Mouse (Mus musculus) intestine, postnatal 0 days (tissue): ENCODE results near the gene Ccnd1. TPM values are rescaled to one million over a fixed set of nuclear protein-coding genes. Genes with fewer than 3 reads are reported as not detected.
A peak's percentile ranks its signal among the peaks of the same experiment; 100 is the strongest.

Experiments
- ATAC-seq: fragments of 200-750 bp; cut with Nextera tagmentation; 2 replicates; pipeline ENCODE4 v1.8.0; 2017; ENCODE audit warnings: mild to moderate bottlenecking, moderate TSS enrichment, moderate library complexity
- H3K27ac ChIP-seq: fragments of 300-500 bp; sonication (generic); 2 replicates; pipeline ENCODE4 v1.5.1; 2014; ENCODE audit warnings: mild to moderate bottlenecking, low read depth, low read length, moderate library complexity
- H3K27me3 ChIP-seq: fragments of 300-500 bp; sonication (generic); replicated peaks from 2 replicates; pipeline ENCODE4 v1.6.1; 2014; ENCODE audit warnings: low read length, mixed read lengths; ENCODE audit not compliant: control insufficient read depth, insufficient read depth
- H3K36me3 ChIP-seq: fragments of 300-500 bp; sonication (generic); 2 replicates; pipeline ENCODE4 v1.6.1; 2014; ENCODE audit warnings: mild to moderate bottlenecking, moderate library complexity; ENCODE audit not compliant: control insufficient read depth, insufficient read depth
- H3K4me1 ChIP-seq: fragments of 300-500 bp; sonication (generic); replicated peaks from 2 replicates; pipeline ENCODE4 v1.6.1; 2014; ENCODE audit warnings: antibody characterized with exemption, low read length, mixed read lengths; ENCODE audit not compliant: control insufficient read depth, insufficient read depth
- H3K4me2 ChIP-seq: fragments of 300-500 bp; sonication (generic); replicated peaks from 2 replicates; pipeline ENCODE4 v1.6.1; 2014; ENCODE audit warnings: low read depth, mild to moderate bottlenecking, moderate library complexity
- H3K4me3 ChIP-seq: fragments of 300-500 bp; sonication (generic); 2 replicates; pipeline ENCODE4 v1.5.1; 2014; ENCODE audit warnings: low read depth, low read length
- H3K9ac ChIP-seq: fragments of 300-500 bp; sonication (generic); 2 replicates; pipeline ENCODE4 v1.6.1; 2014; ENCODE audit warnings: mild to moderate bottlenecking, low read depth, low read length
- H3K9me3 ChIP-seq: fragments of 300-500 bp; sonication (generic); 2 replicates; pipeline ENCODE4 v1.6.1; 2016; ENCODE audit warnings: mixed run types; ENCODE audit not compliant: control insufficient read depth
- CTCF ChIP-seq: sonication (generic); IDR thresholded peaks from 2 replicates; pipeline ENCODE4 v1.5.1; 2016; ENCODE audit warnings: low read depth, mild to moderate bottlenecking, control low read depth, antibody characterized with exemption, moderate library complexity
- WGBS: fragments of 180-500 bp; shearing (Covaris S2); extraction: QIAGEN DNeasy Blood & Tissue Kit; methylation state at CpG from one replicate; pipeline ENCODE4 v1.1.7; 2014; 5-methylcytosine and 5-hydroxymethylcytosine counted together
- polyA plus RNA-seq: library from polyadenylated mRNA; unstranded; fragments of >200 nt; fragmentation: Nextera tagmentation; extraction: Ambion mirVana; gene quantifications from 2 replicates; pipeline ENCODE4 v1.2.1, GENCODE M21; 2015

Ccnd1 gene
- polyA plus RNA-seq, 1 experiment from 2014 or later = 41.5 TPM

DNA sequence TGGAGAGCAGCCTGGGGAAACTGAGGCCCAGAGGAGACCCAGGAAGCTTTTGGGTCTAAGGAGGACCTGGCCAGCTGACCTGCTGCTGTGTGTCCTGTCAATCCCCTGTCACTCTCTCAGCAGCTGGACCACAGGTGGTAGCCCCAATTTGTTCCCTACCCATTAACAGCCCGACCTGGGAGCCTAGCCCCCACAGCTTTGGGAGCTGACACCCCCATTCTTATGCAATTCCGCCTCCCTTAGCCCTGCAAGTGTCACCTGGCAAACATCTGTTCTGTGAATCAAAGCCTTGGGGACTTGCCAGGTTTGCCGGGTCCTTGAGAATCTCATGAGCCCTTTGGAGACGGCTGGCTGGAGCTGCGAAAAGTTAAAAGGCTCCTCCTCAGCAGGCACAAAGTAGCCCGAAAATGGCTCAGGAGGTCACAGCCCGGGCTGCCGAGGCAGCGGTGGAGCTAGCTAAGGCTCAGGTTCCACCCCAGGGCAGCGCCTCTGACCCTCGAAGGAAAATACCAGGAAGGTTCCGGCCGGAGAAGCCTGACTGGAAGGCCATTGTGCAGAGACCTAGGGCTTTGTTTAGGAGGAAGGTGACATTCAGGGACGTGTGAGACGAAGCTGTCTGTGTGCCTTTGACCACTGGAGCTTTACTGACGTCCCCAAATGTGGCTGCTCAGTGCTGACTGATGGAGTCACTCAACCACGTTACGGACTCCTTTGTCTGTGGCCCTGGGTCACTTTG, 51.0 kb downstream of the Ccnd1 start:
- Histone ChIP-seq H3K9ac (no peak overlapping the region), H3K4me3 (no peak overlapping the region), H3K27ac (no peak overlapping the region), H3K4me2 (no peak overlapping the region), H3K36me3 (no peaks in the 10 kb centered on the region), H3K4me1 (no peaks in the 10 kb centered on the region), H3K9me3 (no peaks in the 10 kb centered on the region), H3K27me3 (no peaks in the 10 kb centered on the region; the same call in 1 of the 2 replicates)
- 15% methylated on average over 18 of the region's 18 CpGs for WGBS
- TF ChIP-seq CTCF = no peak
- ATAC-seq = no peak

DNA sequence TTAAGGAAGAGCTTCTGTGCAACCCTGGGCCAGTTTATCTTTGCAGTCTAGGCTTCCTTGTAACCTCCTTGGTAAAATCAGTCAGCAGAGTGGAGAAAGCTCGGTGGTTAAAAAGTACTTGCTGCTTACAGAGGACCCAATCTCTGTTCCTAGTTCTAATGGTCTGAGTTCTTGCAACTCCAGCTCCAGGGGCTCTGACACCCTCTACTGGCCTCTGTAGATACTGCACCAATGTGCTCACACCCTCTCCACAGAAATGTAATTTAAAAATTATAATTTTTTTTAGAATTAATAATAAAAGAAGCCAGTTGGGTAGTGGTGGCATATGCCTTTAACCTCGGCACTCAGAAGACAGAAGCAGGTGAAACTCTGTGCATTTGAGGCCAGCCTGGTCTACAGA, 52.1 kb downstream of the Ccnd1 start:
- H3K9ac ChIP-seq = no peak overlapping the region
- no peak for ATAC-seq
- TF ChIP-seq CTCF = peak; percentile 46
- WGBS = 86% methylated on average over 2 of the region's 2 CpGs
- H3K4me3 ChIP-seq = no peak overlapping the region
- H3K27ac ChIP-seq = no peak overlapping the region
- H3K9me3 ChIP-seq = no peaks in the 10 kb centered on the region
- no peaks in the 10 kb centered on the region for H3K4me1 ChIP-seq
- no peaks in the 10 kb centered on the region; the same call in 1 of the 2 replicates for H3K27me3 ChIP-seq
- H3K4me2 ChIP-seq = no peak overlapping the region
- H3K36me3 ChIP-seq = no peaks in the 10 kb centered on the region

DNA sequence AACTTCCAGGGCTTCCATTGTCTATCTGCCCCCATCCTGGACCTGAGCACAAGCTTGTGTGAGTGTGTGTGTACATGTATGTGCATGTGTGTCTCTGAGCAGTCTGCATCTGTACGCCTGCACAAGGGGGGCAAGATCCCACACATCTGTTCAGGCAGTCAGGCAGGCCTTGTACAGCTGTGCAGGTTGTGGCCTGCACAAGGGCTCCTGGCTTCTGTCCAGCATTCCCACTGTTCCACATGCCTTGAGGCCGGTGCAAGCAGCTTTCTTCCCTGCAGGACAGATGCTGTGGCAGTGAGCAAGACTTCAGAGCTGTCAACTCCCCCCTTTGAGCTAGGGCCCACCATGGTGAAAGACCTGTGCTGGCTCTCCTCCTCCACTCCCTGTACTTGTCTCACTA, 56.6 kb downstream of the Ccnd1 start:
- H3K4me2 ChIP-seq = no peak overlapping the region
- H3K9ac ChIP-seq = no peak overlapping the region
- H3K36me3 ChIP-seq = no peaks in the 10 kb centered on the region
- TF ChIP-seq CTCF = no peak
- 52% methylated on average over 2 of the region's 2 CpGs for WGBS
- no peaks in the 10 kb centered on the region for H3K9me3 ChIP-seq
- no peak for ATAC-seq
- H3K4me3 ChIP-seq = no peak overlapping the region
- H3K4me1 ChIP-seq = no peaks in the 10 kb centered on the region
- H3K27ac ChIP-seq = no peak overlapping the region
- H3K27me3 ChIP-seq = no peaks in the 10 kb centered on the region; the same call in 1 of the 2 replicates

Other genes starting within 250 kb of the Ccnd1 start
- 9.0 and 9.3 TPM in 2 replicates for gene Ano1, start 188.0 kb downstream of the Ccnd1 start, polyA plus RNA-seq
- gene Fgf3, start 101.8 kb downstream of the Ccnd1 start, polyA plus RNA-seq = not detected in 2 replicates
- not detected in 2 replicates for gene Fgf4, start 92.6 kb downstream of the Ccnd1 start, polyA plus RNA-seq
- 51.7 and 76.9 TPM in 2 replicates for gene Fgf15, start 43.4 kb downstream of the Ccnd1 start, polyA plus RNA-seq
- gene LTO1, start 24.8 kb downstream of the Ccnd1 start, polyA plus RNA-seq = 16.2 and 21.1 TPM in 2 replicates